Mouse (Mus musculus) CH12F3 (cell line): ENCODE results near the gene Cables2.

Source experiments
- in situ Hi-C: fragments of 300-500 bp; cut with MboI; formaldehyde crosslinking; loops from 2 replicates; pipeline ENCODE4 v1.14.3; 2020; ENCODE audit warnings: low sequenced_read_pairs

Cables2 gene

DNA sequence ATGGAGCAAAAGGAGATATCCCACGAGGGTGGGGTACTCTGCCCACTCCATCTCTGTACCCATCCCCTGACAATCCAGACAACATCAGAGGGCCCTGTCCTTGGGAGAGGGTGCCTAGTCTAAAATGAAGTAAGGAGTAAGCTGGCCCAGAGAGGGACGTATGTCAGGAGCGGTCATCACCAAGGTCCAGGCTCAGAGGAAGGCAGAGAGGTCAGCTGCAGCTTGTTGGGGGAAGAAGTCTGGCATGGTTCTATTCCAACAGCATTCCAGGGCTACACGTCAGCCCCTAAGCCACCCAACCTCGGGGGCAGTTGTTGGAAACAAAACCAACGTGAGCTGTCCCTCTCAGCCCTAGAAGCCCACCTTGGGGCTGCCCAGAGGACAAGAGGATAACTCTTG, 45.2 kb downstream of the Cables2 start:
- in situ Hi-C loops, result no loop called here

DNA sequence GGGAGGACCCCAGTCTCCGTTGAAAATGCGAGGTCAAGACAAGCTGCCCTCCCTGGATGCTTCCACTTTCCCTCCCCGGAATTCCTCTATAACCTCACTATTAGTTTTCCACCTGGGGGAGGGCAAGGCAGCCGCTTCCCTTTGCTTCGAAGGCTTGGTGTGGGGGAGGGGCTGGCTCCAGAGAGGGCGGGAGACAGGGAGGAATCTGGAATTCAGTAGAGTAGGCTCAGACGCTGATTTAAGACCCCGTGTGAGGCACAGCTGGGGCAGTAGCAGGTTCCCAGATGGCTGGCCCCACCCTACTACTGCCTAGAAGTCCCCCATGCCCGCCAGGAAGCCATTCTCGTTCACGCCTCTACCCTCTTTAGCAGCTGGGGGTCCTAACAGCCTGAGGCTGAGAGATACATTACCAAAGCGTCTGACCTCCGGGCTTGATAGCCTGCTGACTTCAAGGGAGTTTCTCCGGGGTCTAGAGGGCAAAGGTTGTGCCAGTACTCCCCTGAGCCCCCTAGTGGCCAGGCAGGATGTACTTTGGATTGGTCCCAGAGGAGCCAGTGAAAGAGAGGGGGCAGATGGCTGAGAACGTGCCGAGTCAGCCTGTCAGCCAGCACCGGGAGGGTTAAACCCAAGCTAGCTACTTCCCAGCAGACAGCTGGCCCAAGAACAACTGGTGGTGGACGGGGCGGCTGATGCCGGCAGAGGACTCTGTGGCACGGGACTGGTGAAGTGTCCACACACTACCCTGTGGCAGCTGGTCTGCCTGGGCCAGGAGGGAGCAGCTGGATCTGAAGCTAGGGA, 45.8 kb downstream of the Cables2 start:
- in situ Hi-C loops, result no loop called here

- in situ Hi-C loops, result no loop called here
Measured at GRCm38 (mm10) chr2:180225762-180226378, 47.4 kb downstream of the Cables2 start, which contains the start of gene Lama5. Lama5 (minus strand) TSS chr2:180225859.

DNA sequence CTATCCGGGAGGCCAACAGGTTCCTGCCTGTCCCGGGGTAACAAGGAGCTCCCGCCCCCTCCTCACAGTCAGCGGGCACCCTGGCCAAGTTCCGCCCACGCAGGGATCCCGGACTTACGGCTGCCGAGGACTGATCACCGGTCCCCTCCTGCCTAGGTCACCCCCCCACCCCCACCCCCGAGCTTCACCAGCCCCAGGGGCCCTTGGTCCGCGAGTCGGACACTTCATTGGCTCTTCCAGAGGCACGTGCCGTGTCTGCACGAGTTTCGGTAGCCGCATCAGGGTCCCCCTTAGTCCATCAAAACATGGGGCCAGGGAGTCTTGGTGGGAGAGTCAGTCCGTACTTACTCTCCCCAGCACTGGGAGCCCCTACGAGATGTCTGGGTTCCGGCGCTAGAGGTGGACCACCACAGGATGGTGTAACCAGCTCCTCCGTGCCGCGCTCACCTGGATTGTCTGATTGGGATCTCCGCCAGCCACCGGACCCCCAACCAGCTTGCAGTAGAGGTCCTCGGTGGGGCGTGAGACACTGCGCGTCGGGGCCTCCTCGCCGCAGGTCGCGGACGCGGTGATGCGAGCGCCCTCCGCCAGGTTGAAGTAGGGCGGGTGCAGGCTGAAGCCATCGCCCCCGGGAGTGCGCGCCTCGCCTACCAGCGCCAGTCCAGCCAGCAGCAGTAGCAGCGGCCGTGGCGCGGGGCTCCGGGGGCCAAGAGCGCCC, 48.1 kb downstream of the Cables2 start:
- in situ Hi-C loops, result no loop called here

DNA sequence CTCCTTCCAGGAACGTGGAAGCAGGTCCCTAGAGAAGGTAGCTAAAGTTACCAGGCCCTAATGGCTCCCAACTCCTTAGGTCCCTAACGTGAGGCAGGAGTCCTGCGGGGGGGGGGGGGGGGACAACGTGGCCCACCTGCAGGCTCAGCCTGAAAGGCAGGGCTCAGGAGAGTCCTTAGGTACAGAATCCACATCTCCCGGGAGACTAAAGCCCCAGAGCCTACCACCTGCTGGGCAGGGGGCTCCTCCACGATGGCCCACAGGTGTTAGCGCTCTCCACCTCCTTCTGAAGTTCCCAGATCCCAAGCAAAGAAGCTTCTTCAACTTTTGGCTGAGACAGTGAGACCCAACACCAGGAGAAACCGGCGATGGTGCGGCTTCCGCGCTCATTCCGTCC, 48.7 kb downstream of the Cables2 start:
- in situ Hi-C loops, result no loop called here

DNA sequence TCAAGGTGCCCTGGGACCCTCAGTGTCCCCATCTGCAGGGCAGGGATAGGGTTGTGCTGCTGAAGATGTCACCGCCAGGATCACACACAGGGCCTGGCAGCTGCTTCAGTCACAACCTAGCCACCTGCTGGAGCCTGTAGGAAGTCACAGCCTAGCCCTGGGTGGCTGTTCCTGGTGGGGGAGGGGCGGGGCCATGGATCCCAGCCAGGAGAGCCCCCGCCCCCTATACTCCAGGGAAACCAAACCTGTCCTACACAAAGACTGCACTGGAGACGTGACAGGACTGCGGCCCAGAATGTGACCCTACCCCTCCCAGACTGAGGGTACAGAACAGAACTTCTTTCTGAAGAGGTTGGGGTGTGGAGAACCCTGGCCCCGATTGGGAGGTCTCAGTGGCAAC, 51.0 kb downstream of the Cables2 start:
- in situ Hi-C loops, result no loop called here

- in situ Hi-C loops, result no loop called here
Measured at GRCm38 (mm10) chr2:180221051-180221450, 52.2 kb downstream of the Cables2 start.

- in situ Hi-C loops, result no loop called here
Measured at GRCm38 (mm10) chr2:180220165-180220564, 53.1 kb downstream of the Cables2 start.

GRCm38 (mm10) chr2:180219145-180219943, 54.0 kb downstream of the Cables2 start:
- in situ Hi-C loops, result no loop called here

DNA sequence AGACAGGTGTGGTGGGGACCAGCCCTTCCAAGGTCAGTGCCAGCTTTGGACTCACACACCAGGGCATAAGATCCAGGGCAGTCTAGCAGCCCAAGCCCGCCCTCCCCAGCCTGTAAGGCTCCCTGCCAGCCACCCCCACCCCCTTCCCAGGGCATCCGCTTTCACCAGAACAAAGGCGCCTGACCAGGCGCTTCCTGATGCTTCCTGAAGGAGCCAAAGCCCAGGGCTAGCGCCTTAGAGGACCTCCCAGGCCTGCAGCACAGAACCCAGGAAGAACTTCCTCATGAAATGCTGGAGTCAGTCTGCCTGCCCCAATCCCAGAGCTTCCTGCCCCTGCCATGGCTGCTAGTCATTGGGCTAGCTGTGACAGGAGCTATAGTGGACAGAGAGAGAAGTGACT, 54.6 kb downstream of the Cables2 start:
- in situ Hi-C loops, result no loop called here

DNA sequence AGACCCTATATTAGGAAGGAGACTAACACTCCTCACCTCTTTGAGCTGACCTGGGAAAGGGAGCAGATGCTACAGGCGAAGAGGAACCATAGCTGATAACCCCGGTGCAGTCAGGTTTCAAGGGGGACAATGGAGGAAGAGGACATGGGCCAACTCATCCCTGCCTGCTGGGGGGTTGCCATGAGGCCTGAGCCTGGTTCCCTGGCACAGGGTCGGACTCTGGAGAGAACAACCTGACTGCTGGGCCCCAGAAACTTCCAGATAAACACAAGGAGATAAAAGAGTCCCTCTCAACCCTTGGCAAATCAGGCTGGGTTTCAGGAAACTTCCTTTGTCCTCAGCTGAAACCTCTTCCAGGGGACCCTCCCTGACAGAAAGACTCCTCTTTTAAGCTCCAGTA, 55.1 kb downstream of the Cables2 start:
- in situ Hi-C loops, result no loop called here

GRCm38 (mm10) chr2:180217587-180217986, 55.7 kb downstream of the Cables2 start:
- in situ Hi-C loops, result no loop called here

DNA sequence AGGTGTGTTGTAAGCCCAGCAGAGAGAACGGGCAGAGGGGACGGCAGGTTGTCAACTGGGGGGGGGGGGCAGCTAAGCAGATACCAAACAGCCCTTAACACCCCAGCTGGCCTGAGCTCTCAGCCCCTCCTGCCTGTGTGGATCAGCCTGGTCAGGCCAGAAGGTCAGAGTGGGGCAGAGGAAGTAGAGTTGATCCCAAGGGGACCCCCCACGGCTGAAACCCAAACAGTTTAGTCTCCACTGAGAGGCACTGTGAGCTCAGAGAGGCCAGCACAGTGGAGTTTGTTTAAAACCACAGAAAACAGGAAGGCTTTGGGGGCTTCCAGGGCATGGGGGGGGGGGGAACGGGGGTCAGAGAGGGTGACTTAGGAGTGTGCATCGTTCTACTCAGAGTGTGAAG, 56.4 kb downstream of the Cables2 start:
- in situ Hi-C loops, result no loop called here

- in situ Hi-C loops, result no loop called here
Measured at GRCm38 (mm10) chr2:180215951-180216350, 57.3 kb downstream of the Cables2 start.

GRCm38 (mm10) chr2:180215011-180215461, 58.3 kb downstream of the Cables2 start:
- in situ Hi-C loops, result no loop called here

DNA sequence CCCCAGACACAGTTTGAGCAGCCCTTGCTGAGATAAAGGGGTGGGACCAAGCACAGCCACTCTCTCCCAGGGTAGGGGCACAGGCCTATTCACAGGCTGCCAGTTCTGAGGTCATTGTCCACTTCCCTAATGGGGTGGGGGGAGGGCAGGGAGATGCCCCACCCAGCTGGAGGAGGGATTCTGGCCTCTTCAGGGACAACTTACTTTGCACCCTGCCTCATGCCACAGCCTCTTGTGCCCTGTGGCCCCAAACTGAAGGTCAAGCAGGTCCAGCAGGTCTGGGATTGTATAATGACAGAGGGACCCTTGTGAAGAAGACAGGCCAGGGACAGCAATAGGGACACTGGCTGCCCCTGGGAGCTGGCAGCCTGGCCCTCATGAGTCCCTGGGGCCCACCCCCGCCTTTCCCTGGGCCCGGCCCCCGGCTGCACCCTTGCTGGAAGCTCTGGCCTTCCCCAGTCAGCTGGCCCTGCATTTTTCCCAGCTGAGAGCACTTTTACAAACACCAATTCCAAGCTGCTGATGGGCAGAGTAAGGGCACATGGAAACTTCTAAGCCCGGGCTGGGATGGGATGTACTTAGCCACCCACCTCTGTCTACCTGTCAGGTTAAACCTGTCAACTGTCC, 58.8 kb downstream of the Cables2 start:
- in situ Hi-C loops, result no loop called here

DNA sequence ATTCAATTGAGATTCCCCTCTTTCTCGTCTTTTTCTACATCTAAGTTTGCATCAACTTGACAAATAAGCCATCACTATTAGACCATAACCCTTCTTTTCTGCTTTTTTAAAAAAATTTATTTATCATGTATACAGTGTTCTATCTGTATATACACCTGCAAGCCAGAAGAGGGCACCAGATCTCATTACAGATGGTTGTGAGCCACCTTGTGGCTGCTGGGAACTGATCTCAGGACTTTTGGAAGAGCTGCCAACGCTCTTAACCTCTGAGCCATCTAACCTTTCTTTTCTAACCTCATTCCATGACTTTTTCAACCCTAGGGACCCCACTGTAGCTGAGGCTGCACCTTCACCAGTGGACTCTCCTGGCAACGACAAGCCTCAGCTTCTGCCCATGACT, 61.0 kb downstream of the Cables2 start:
- in situ Hi-C loops, result no loop called here

DNA sequence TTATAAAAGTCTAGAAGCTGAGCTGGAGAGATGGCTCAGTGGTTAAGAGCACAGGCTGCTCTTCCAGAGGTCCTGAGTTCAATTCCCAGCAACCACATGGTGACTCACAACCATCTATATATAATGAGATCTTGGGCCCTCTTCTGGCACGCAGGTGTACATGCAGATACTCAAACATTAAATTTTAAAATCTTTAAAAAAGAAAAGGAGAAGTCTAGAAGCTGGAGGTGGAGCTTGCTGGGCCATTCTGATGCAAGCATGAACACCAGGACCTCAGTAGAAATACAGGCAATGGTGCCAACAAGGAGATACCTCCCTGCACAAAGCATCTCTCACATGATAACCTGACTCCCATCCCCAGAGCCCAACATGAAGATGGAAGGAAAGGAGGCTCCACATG, 64.3 kb downstream of the Cables2 start:
- in situ Hi-C loops, result no loop called here
